Mouse (Mus musculus): Measurements from ENCODE around the gene Btf3l4. TPM values are rescaled to one million over a fixed set of nuclear protein-coding genes. Genes with fewer than 3 reads are reported as not detected.

The Btf3l4 gene
- total RNA-seq, 2 experiments from 2014 or later: 72.7 to 76.4 TPM

GRCm38 (mm10) chr4:108825677-108826076 is 7.7 kb downstream of the Btf3l4 start:
- no peak for DNase-seq

- DNase-seq: no peak
Observed at GRCm38 (mm10) chr4:108811550-108811949, 21.9 kb downstream of the Btf3l4 start.

GRCm38 (mm10) chr4:108811142-108811541 is 22.3 kb downstream of the Btf3l4 start:
- DNase-seq: no peak

GRCm38 (mm10) chr4:108803535-108803934 is 29.9 kb downstream of the Btf3l4 start:
- no peak for DNase-seq

GRCm38 (mm10) chr4:108798083-108798830 is 35.2 kb downstream of the Btf3l4 start:
- peak; percentile 68 for DNase-seq

GRCm38 (mm10) chr4:108796701-108797100 is 36.7 kb downstream of the Btf3l4 start:
- no peak for DNase-seq

- no peak for DNase-seq
Observed at GRCm38 (mm10) chr4:108793941-108794340, 39.5 kb downstream of the Btf3l4 start.

GRCm38 (mm10) chr4:108790507-108790906 is 42.9 kb downstream of the Btf3l4 start:
- DNase-seq: no peak

- DNase-seq: no peak
Observed at GRCm38 (mm10) chr4:108789258-108789936, 44.0 kb downstream of the Btf3l4 start.

GRCm38 (mm10) chr4:108782421-108783085 is 50.9 kb downstream of the Btf3l4 start:
- no peak for DNase-seq

- DNase-seq: no peak
Observed at GRCm38 (mm10) chr4:108781596-108781995, 51.8 kb downstream of the Btf3l4 start.

- DNase-seq: no peak
Observed at GRCm38 (mm10) chr4:108780864-108781205, 52.6 kb downstream of the Btf3l4 start.

GRCm38 (mm10) chr4:108780057-108780863 is 53.2 kb downstream of the Btf3l4 start, which contains the start of gene Zfyve9:
Gene Zfyve9 (minus strand): TSS chr4:108780798.
- DNase-seq: peak; percentile 89

GRCm38 (mm10) chr4:108779763-108780056 is 53.7 kb downstream of the Btf3l4 start:
- no peak for DNase-seq

- DNase-seq: no peak
Observed at GRCm38 (mm10) chr4:108768527-108768926, 64.9 kb downstream of the Btf3l4 start.

Other genes with a start within 250 kb of the Btf3l4 start
- 10 to 100 TPM; 20.0 to 24.8 TPM for gene Cc2d1b, start 213.7 kb downstream of the Btf3l4 start, total RNA-seq (2021)
- gene 3110021N24Rik, start 114.0 kb downstream of the Btf3l4 start, total RNA-seq (2021): 1 to 10 TPM in 1 of 2 experiments, under 1 TPM in 1; 0.42 to 1.2 TPM
- gene Zfyve9, start 52.8 kb downstream of the Btf3l4 start, total RNA-seq (2021): 10 to 100 TPM; 26.1 to 28.5 TPM
- 10 to 100 TPM; 26.8 to 27.3 TPM for gene Txndc12, start 987 bp upstream of the Btf3l4 start, total RNA-seq (2021)
- 10 to 100 TPM; 16.8 to 18.5 TPM for gene Kti12, start 14.2 kb upstream of the Btf3l4 start, total RNA-seq (2021)
- not detected for gene A730015C16Rik, start 15.0 kb upstream of the Btf3l4 start, total RNA-seq (2021)
- 1 to 10 TPM in 1 of 2 experiments, under 1 TPM in 1; 0.52 to 1.1 TPM for gene Rab3b, start 45.4 kb upstream of the Btf3l4 start, total RNA-seq (2021)
- 100 to 1,000 TPM in 1 of 2 experiments, 10 to 100 TPM in 1; 80.9 to 113 TPM for gene Nrd1, start 167.0 kb upstream of the Btf3l4 start, total RNA-seq (2021)